Comparison of ENCODE assay signal across 13 mouse cellular contexts in the genomic region with DNA sequence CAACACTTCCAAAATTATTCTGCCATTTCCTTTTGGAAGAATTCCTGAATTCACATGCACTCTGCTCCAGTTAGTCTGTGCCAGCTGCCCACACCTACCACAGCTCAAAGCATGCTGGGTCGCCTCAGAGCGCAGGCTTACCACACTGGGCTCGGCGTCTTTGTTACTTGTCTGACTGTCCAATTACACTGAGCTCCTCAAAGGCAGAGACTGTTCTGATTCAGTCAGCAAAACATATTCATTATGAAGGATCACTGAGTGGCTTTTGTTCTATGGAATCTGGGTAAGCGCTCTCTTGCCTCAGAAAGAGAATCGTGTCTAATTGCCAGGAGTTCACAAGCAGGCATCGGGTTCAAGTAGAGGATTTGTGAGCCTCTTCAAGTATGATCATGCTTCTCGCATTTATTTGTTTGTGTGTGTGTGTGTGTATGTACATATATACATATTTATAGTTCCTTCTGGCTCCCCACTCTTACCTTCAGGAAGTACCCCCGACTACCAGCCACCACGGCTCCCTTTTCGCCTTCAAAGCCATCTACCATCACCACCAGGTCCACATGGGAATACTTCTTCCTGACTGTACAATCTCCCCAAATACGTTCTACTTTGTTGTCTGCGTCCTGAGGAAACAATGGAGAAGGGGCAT. TPM values are rescaled to one million over a fixed set of nuclear protein-coding genes. Genes with fewer than 3 reads are reported as not detected.
DNase-seq lines count a peak whose midpoint lies in the region; ATAC-seq and TF ChIP-seq lines count a peak whose summit lies in the region.
"Had no signal": no experiment of that assay in that cellular context is flagged by ENCODE, and none has a peak within 500 bp of the region (broad histone marks: within the 10 kb centered on the region; RNA-seq: fewer than 3 reads in every experiment).

No protein-coding gene starts in this region.

- no peak for TF ChIP-seq CTCF in midbrain, postnatal 0 days (IDR thresholded peaks at IDR 0.05)
- TF ChIP-seq CTCF in gastrocnemius, adult 2 months (IDR thresholded peaks at IDR 0.05) = no peak

- no peak overlapping the region for H3K9ac ChIP-seq in ES-E14 (ENCODE audit: insufficient read depth, low read depth, low read length, poor library complexity, severe bottlenecking)
- H3K9ac ChIP-seq in embryonic facial prominence, embryonic 11.5 days (replicated peaks; ENCODE audit: low read length) = no peak overlapping the region
- H3K9ac ChIP-seq in hindbrain, embryonic 12.5 days = no peak overlapping the region
- H3K9ac ChIP-seq in midbrain, postnatal 0 days (replicated peaks; ENCODE audit: low read length, poor library complexity, severe bottlenecking) = no peak overlapping the region
- H3K9ac ChIP-seq: liver, embryonic 15.5 days had no signal

- in situ Hi-C loops in ES-E14 (cut with MboI; ENCODE audit: low sequenced_read_pairs in 2 of 2, unreplicated experiment in 2 of 2) = no loop called here

- ATAC-seq in embryonic facial prominence, embryonic 11.5 days (replicated peaks; ENCODE audit: insufficient number of reproducible peaks, low FRiP score, low TSS enrichment, low read depth) = 0 out of 2 replicates have a peak, but pooled peaks have one; percentile 39
- ATAC-seq in hindbrain, embryonic 12.5 days (ENCODE audit: low FRiP score) = peak; percentile 42; the same call in 1 of the 2 replicates
- ATAC-seq in midbrain, postnatal 0 days (ENCODE audit: low FRiP score) = no peak; the same call in 1 of the 2 replicates
- ATAC-seq in activated CD4-positive, CD25-positive, alpha-beta regulatory T cell, adult 4 months = no peak
- ATAC-seq: CD4-positive, CD25-positive, alpha-beta regulatory T cell, adult 4 months had no signal

- no peaks in the 10 kb centered on the region for H3K9me3 ChIP-seq in ES-E14 (ENCODE audit: control insufficient read depth, insufficient read depth, low read depth, low read length)
- no peaks in the 10 kb centered on the region for H3K9me3 ChIP-seq in embryonic facial prominence, embryonic 11.5 days (replicated peaks; ENCODE audit: control insufficient read depth, low read length)
- H3K9me3 ChIP-seq in hindbrain, embryonic 12.5 days (replicated peaks) = no peaks in the 10 kb centered on the region
- no peaks in the 10 kb centered on the region for H3K9me3 ChIP-seq in midbrain, postnatal 0 days (ENCODE audit: low read length)
- H3K9me3 ChIP-seq: liver, embryonic 15.5 days had no signal

- intact Hi-C loops in gastrocnemius, adult 2 months (cut with DNase I) = no loop called here
- intact Hi-C loops in heart, postnatal 10 days (cut with DNase I) = no loop called here

- no peaks in the 10 kb centered on the region for H3K27me3 ChIP-seq in embryonic facial prominence, embryonic 11.5 days (ENCODE audit: control insufficient read depth, insufficient read depth, low read length)
- H3K27me3 ChIP-seq in hindbrain, embryonic 12.5 days = no peaks in the 10 kb centered on the region
- H3K27me3 ChIP-seq in midbrain, postnatal 0 days (ENCODE audit: insufficient read depth, low read length) = no peaks in the 10 kb centered on the region
- H3K27me3 ChIP-seq: liver, embryonic 15.5 days had no signal

- H3K4me2 ChIP-seq in embryonic facial prominence, embryonic 11.5 days (ENCODE audit: low read depth, low read length) = no peak overlapping the region
- H3K4me2 ChIP-seq in hindbrain, embryonic 12.5 days (replicated peaks) = 0 out of 2 replicates have a peak overlapping the region, but pooled peaks have one; percentile 0
- no peak overlapping the region for H3K4me2 ChIP-seq in midbrain, postnatal 0 days (ENCODE audit: low read depth, low read length, poor library complexity, severe bottlenecking)
- H3K4me2 ChIP-seq: liver, embryonic 15.5 days had no signal

- DNase-seq in ES-E14 (ENCODE audit: low read depth, low spot score) = no peak
- peak; percentile 35 for DNase-seq in embryonic facial prominence, embryonic 11.5 days (ENCODE audit: low spot score)
- no peak for DNase-seq in midbrain, postnatal 0 days (ENCODE audit: low spot score)
- no peak for DNase-seq in gastrocnemius, adult 2 months
- DNase-seq in heart, postnatal 10 days = no peak
- no peak for DNase-seq in adrenal gland, postnatal 4 days (ENCODE audit: low spot score in 2 of 2)
- DNase-seq: cerebellum, adult 9-10 months; kidney, postnatal 25 days had no signal

- H3K4me1 ChIP-seq in ES-E14 (ENCODE audit: control insufficient read depth in 2 of 2, insufficient read depth in 2 of 2, low read length in 2 of 2, poor library complexity in 1 of 2) = peaks cover 7 to 8% of the 10 kb centered on the region in 2 experiments
- H3K4me1 ChIP-seq in embryonic facial prominence, embryonic 11.5 days (ENCODE audit: control insufficient read depth, insufficient read depth, low read length) = no peaks in the 10 kb centered on the region
- H3K4me1 ChIP-seq in hindbrain, embryonic 12.5 days = peaks cover 56% of the 10 kb centered on the region
- no peaks in the 10 kb centered on the region for H3K4me1 ChIP-seq in midbrain, postnatal 0 days (ENCODE audit: insufficient read depth, low read length)
- H3K4me1 ChIP-seq: liver, embryonic 15.5 days had no signal

- H3K27ac ChIP-seq in ES-E14 (ENCODE audit: insufficient read depth, low read depth, low read length, poor library complexity, severe bottlenecking) = peak overlapping the region; percentile 45; the same call in 1 of the 2 replicates
- H3K27ac ChIP-seq in embryonic facial prominence, embryonic 11.5 days (replicated peaks; ENCODE audit: low read depth, low read length) = peak overlapping the region; percentile 52
- H3K27ac ChIP-seq in hindbrain, embryonic 12.5 days = peak overlapping the region; percentile 87
- H3K27ac ChIP-seq in midbrain, postnatal 0 days (ENCODE audit: low read depth, low read length) = 0 out of 2 replicates have a peak overlapping the region, but pooled peaks have one; percentile 26
- H3K27ac ChIP-seq in gastrocnemius, adult 2 months = no peak overlapping the region
- H3K27ac ChIP-seq: liver, embryonic 15.5 days had no signal

- H3K4me3 ChIP-seq in ES-E14 (ENCODE audit: insufficient read depth in 1 of 2, low read depth in 1 of 2, low read length in 2 of 2, poor library complexity in 1 of 2, severe bottlenecking in 1 of 2) = no peak overlapping the region
- no peak overlapping the region for H3K4me3 ChIP-seq in embryonic facial prominence, embryonic 11.5 days (ENCODE audit: low read depth, low read length)
- no peak overlapping the region for H3K4me3 ChIP-seq in hindbrain, embryonic 12.5 days
- H3K4me3 ChIP-seq in midbrain, postnatal 0 days (ENCODE audit: low read depth, low read length) = no peak overlapping the region
- H3K4me3 ChIP-seq in gastrocnemius, adult 2 months = no peak overlapping the region
- H3K4me3 ChIP-seq: erythroblast, embryonic 14.5 days; liver, embryonic 15.5 days had no signal

- whole genome bisulfite sequencing in embryonic facial prominence, embryonic 11.5 days = 79% methylated on average over 13 of the region's 13 CpGs
- WGBS in hindbrain, embryonic 12.5 days = 34% methylated on average over 13 of the region's 13 CpGs
- WGBS in midbrain, postnatal 0 days = 36% methylated on average over 13 of the region's 13 CpGs

- H3K36me3 ChIP-seq in ES-E14 (ENCODE audit: control insufficient read depth, insufficient read depth, low read length, poor library complexity, severe bottlenecking) = peaks cover 73% of the 10 kb centered on the region
- peaks cover 3% of the 10 kb centered on the region for H3K36me3 ChIP-seq in embryonic facial prominence, embryonic 11.5 days (replicated peaks; ENCODE audit: control insufficient read depth, insufficient read depth, low read depth, low read length)
- peaks cover 55% of the 10 kb centered on the region for H3K36me3 ChIP-seq in hindbrain, embryonic 12.5 days
- H3K36me3 ChIP-seq in midbrain, postnatal 0 days (ENCODE audit: insufficient read depth, low read length) = peaks cover 43% of the 10 kb centered on the region

TF ChIP-seq in ES-E14, 5 proteins besides CTCF, POLR2A, EP300 and RAD21 (continues in another document):
- no peak for TF ChIP-seq ZNF384 (IDR thresholded peaks at IDR 0.05; ENCODE audit: low read depth, low read length)
- TF ChIP-seq HCFC1 (IDR thresholded peaks at IDR 0.05; ENCODE audit: borderline replicate concordance, insufficient read depth, low read length) = no peak
- TF ChIP-seq CHD2 (IDR thresholded peaks at IDR 0.05; ENCODE audit: low read depth, low read length) = no peak

RNA-seq across cellular contexts. Expression of a gene that starts 12.3 kb away (rescaled TPM):
- total RNA-seq in ES-E14 (2012; rRNA removed) = 204 and 236 TPM in 2 replicates
- polyA plus RNA-seq in embryonic facial prominence, embryonic 11.5 days (2014; fragmentation: Nextera tagmentation; extraction: Ambion mirVana) = 153 TPM in 2 replicates
- 186 and 188 TPM in 2 replicates for polyA plus RNA-seq in hindbrain, embryonic 12.5 days (2016; fragmentation: Nextera tagmentation; extraction: Ambion mirVana)
- 160 and 163 TPM in 2 replicates for total RNA-seq in midbrain, postnatal 0 days (2014; rRNA removed)
- polyA plus RNA-seq in midbrain, postnatal 0 days (2015; fragmentation: Nextera tagmentation; extraction: Ambion mirVana) = 223 and 225 TPM in 2 replicates
- total RNA-seq in gastrocnemius, adult 2 months (2021) = 100 to 1,000 TPM; 116 to 135 TPM
- 10 to 100 TPM; 97.1 to 97.8 TPM for total RNA-seq in heart, postnatal 10 days (2021)
- polyA plus RNA-seq in activated CD4-positive, CD25-positive, alpha-beta regulatory T cell, adult 4 months (2017; shearing (Covaris generic)) = 100 to 1,000 TPM; 146 to 151 TPM
- 100 to 1,000 TPM; 163 to 171 TPM for total RNA-seq in adrenal gland, postnatal 4 days (2021)

RNA-seq across cellular contexts. Expression of a gene that starts 17.3 kb away (rescaled TPM):
- 7.9 and 15.6 TPM in 2 replicates for total RNA-seq in ES-E14 (2012; rRNA removed)
- polyA plus RNA-seq in embryonic facial prominence, embryonic 11.5 days (2014; fragmentation: Nextera tagmentation; extraction: Ambion mirVana) = 12.4 and 13.5 TPM in 2 replicates
- polyA plus RNA-seq in hindbrain, embryonic 12.5 days (2016; fragmentation: Nextera tagmentation; extraction: Ambion mirVana) = 63.3 and 75.2 TPM in 2 replicates
- total RNA-seq in midbrain, postnatal 0 days (2014; rRNA removed) = 68.5 and 83.4 TPM in 2 replicates
- 19.0 and 24.4 TPM in 2 replicates for polyA plus RNA-seq in midbrain, postnatal 0 days (2015; fragmentation: Nextera tagmentation; extraction: Ambion mirVana)
- 1 to 10 TPM; 6.4 to 8.8 TPM for total RNA-seq in gastrocnemius, adult 2 months (2021)
- 1 to 10 TPM; 7.4 to 7.6 TPM for total RNA-seq in heart, postnatal 10 days (2021)
- under 1 TPM; 0.33 to 0.65 TPM for polyA plus RNA-seq in activated CD4-positive, CD25-positive, alpha-beta regulatory T cell, adult 4 months (2017; shearing (Covaris generic))
- total RNA-seq in adrenal gland, postnatal 4 days (2021) = 10 to 100 TPM; 15.3 to 25.8 TPM

RNA-seq across cellular contexts. Expression of a gene that starts 49.0 kb away (rescaled TPM):
- 172 and 284 TPM in 2 replicates for total RNA-seq in ES-E14 (2012; rRNA removed)
- 71.5 and 81.7 TPM in 2 replicates for polyA plus RNA-seq in embryonic facial prominence, embryonic 11.5 days (2014; fragmentation: Nextera tagmentation; extraction: Ambion mirVana)
- 39.4 and 41.0 TPM in 2 replicates for polyA plus RNA-seq in hindbrain, embryonic 12.5 days (2016; fragmentation: Nextera tagmentation; extraction: Ambion mirVana)
- 4.8 and 5.6 TPM in 2 replicates for total RNA-seq in midbrain, postnatal 0 days (2014; rRNA removed)
- polyA plus RNA-seq in midbrain, postnatal 0 days (2015; fragmentation: Nextera tagmentation; extraction: Ambion mirVana) = 1.8 and 3.2 TPM in 2 replicates
- not detected for total RNA-seq in gastrocnemius, adult 2 months (2021)
- 1 to 10 TPM; 2.9 to 4.1 TPM for total RNA-seq in heart, postnatal 10 days (2021)
- polyA plus RNA-seq in activated CD4-positive, CD25-positive, alpha-beta regulatory T cell, adult 4 months (2017; shearing (Covaris generic)) = 10 to 100 TPM in 1 of 2 experiments, 1 to 10 TPM in 1; 7.8 to 10.3 TPM
- total RNA-seq in adrenal gland, postnatal 4 days (2021) = 10 to 100 TPM; 13.0 to 15.2 TPM

Comparison
In these comparisons a context has a peak if more than half of its experiments do, and no peak if none do; other contexts are left out.
1. ATAC-seq: peak in embryonic facial prominence, embryonic 11.5 days (single experiment) and hindbrain, embryonic 12.5 days (single experiment); none in midbrain, postnatal 0 days (single experiment) and activated CD4-positive, CD25-positive, alpha-beta regulatory T cell, adult 4 months (single experiment).
2. RNA of a gene that starts 49.0 kb away (total RNA-seq): 172 to 284 TPM in ES-E14; 13.0 to 15.2 TPM in adrenal gland, postnatal 4 days, 4.8 to 5.6 TPM in midbrain, postnatal 0 days, 2.9 to 4.1 TPM in heart, postnatal 10 days and not detected in gastrocnemius, adult 2 months; every median in the first group is over 10 times any median in the second.